Mouse (Mus musculus): Measurements from ENCODE around the gene Arhgap42.

Gene Arhgap42

DNA sequence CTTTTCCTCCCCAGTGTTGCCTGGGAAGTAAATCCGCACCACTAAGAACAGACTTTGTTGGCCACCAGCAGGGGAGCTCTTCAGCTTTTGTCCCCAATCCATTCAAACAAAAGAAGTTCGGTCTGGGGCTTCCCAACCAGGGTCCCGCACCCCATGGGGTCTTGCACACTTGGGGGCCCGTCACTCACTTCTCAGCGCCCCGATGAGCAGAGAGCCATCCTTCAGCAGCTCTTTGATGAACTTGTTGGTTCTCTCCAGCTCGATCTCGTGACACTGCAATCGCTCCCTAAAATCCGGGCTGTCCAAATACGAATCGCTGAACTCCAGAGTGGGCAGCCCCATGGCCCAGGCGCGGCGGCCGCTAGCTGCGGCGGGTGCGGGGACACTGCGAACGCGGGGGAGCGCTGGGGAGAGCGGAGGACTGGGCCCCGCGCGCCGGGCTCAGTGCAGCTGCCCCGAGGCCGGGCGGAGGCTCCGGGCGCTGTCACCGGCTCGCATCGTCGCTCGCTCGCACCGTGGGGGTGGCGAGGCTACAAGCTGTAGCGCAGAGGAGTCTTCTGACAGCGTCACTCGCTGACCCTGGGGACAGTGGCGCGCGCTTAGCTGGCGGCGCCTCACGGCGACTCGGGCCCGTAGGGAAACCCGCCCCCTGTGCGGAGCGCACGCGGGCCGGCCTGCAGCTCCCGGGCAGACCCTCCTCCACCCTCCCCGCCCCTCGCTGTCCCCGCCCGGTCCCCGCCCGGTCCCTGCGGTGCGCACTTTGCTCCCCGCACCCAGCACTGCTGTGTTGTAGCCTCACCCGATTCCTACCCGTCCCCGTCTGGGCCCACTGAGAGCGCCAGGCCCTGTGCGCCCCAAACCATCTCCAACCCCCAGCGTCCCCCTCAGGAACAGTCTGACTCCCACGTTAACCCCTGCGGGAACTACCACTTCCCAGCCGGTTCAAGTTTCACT, at the start of gene Arhgap42:
Gene Arhgap42 (minus strand): TSS at position 664 of the 954 bp plus-strand sequence.
- DNase-seq (ENCODE audit: low read depth, low spot score) = no peak

DNA sequence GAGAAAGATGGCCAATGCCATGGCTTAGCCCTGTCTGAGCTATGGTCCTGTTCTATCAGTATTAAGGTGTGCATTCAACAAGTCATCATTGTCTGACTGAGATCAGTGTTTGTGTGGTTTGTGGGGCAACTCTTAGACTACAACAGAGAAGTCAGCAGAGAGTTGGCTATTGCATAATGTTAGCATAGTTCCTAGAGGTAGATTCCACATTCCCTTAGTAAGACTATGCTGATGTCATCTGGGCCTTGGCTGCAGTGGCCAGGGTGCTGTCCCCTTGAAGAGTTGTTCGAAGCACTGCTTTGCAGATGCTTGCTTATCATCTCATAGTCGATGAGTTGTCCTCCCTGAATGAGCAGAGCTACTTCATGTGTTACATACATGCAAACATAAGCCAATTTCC, 49.2 kb upstream of the Arhgap42 start:
- no peak for DNase-seq (ENCODE audit: low read depth, low spot score)

- DNase-seq (ENCODE audit: low read depth, low spot score) = no peak
Observed at GRCm38 (mm10) chr9:9269305-9269704, 30.4 kb upstream of the Arhgap42 start.

- DNase-seq (ENCODE audit: low read depth, low spot score) = no peak
Observed at GRCm38 (mm10) chr9:9267606-9268601, 29.0 kb upstream of the Arhgap42 start.

- no peak for DNase-seq (ENCODE audit: low read depth, low spot score)
Observed at GRCm38 (mm10) chr9:9263543-9263942, 24.6 kb upstream of the Arhgap42 start.

DNA sequence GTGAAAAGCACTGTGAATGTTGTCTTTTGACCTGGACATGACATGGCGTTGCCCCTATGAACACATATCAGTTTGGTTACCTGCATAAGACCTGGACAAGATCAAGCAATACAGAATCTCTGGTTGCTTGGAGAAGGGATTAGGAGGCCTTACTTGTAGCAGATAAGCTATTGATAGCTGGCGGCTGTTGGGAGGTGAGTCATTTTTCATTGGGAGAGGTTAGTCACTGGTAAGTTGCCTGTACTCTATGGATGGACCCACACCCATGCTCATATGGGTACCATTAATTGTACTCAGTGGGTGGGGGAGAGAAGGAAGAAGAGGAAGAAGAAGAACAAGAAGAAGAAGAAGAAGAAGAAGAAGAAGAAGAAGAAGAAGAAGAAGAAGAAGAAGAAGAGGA, 23.6 kb upstream of the Arhgap42 start:
- DNase-seq (ENCODE audit: low read depth, low spot score) = no peak

GRCm38 (mm10) chr9:9254764-9255163, 15.9 kb upstream of the Arhgap42 start:
- peak; percentile 56 for DNase-seq (ENCODE audit: low read depth, low spot score)

DNA sequence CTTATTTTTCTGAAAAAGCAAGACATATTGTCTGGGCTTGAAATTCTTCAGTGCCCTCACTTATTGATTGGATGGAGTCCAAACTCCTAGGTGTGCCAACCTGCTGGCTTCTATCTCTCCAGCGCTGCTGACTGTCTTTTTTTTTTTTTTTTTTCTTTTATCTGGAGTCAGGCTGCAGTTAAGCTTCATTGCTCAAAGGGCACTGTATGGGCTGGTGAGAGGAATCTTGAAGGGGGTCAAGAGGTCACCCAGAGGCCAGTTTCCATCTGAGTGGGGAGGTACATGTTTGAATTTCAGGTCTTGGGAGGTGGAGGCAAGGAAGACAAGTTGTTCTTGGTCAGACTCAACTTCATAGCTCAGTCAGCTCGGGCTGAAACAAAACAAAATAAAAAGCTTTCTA, 9.6 kb upstream of the Arhgap42 start:
- no peak for DNase-seq (ENCODE audit: low read depth, low spot score)

DNA sequence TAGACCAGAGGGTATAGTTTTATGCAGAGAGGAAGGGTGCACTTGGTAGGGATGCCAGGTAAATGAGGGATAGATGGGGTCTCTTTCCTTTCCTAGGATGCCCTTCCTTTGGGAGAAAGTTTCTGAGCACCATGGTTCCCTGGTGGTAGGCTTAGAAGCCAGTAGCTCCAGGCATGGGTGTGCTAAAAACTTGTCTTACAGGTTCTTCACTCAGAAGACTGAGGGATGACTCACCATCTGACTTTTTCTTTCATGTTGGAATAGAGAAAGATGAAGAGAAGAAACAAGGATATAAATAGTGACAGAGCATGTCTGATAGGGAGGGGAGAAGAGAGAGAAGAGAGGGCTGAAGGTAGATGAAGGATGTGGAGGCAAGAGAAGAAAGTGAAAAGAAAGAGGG, 7.1 kb upstream of the Arhgap42 start:
- DNase-seq (ENCODE audit: low read depth, low spot score) = no peak

DNA sequence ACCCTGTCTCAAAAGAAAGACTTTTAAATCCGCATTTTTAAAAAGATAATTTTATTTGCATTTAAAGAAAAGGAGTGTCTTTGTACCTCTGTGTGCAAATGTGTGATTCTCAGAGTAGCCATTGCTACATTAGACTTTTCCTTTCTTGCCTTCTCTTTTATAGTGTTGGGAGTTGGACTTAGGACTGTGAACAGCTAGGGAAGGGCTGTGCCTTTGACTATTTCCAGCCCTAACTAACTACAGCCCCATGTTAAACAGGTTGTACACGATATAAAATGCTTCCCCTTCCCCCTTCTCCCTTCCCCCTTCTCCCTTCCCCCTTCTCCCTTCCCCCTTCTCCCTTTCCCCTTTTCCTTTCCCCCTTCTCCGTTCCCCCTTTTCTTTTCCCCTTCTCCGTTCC, 4.9 kb upstream of the Arhgap42 start:
- no peak for DNase-seq (ENCODE audit: low read depth, low spot score)

DNA sequence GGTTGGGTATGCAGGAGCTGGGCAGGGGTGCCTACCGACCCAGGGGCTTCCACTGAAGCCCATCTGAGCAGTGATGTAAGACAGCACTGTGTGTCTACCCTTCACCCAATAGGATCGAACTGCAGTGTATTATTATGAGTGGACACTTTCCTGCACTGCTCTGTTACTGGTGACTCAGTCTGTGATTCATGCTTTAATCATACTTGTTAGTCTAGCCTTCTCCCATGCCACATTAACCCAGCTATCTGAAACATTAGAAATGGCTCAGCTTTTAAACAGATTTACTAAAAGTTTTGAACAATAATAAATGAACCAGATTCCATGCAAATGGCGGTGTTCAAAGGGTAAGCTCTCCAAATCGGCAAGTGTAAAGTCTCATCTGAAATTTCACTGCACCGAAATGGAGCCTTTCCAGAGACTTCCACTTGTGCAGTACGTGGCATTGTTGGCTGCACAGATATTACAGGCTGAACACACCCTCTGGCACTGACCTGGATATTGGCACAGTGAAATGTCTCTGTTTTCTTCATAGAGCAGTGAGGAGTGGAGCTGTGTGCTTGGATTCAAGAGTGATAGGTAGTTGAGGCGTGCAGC, 2.4 kb upstream of the Arhgap42 start:
- no peak for DNase-seq (ENCODE audit: low read depth, low spot score)

DNA sequence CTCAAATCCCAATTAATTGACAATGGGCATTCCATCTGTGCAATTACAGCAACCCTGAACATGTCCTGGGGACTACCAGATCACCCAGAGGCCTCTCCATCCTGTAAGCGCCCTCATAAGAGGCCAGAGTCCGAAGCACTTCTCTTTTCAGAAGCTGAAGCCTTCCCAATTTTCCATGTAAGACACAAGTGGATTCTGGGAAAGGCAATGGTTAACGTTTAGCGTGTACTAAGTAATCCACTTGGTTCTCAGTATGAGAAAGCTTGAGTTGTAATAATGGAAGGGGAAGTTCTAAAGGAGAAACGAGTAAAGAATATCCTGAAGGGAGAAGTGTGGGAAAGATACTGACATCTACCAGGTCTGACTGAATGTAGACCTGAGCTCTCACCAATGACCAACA, 1.4 kb downstream of the Arhgap42 start:
- no peak for DNase-seq (ENCODE audit: low read depth, low spot score)

GRCm38 (mm10) chr9:9229662-9230061, 9.2 kb downstream of the Arhgap42 start:
- no peak for DNase-seq (ENCODE audit: low read depth, low spot score)

GRCm38 (mm10) chr9:9224837-9225236, 14.1 kb downstream of the Arhgap42 start:
- DNase-seq (ENCODE audit: low read depth, low spot score) = no peak

GRCm38 (mm10) chr9:9223384-9223783, 15.5 kb downstream of the Arhgap42 start:
- no peak for DNase-seq (ENCODE audit: low read depth, low spot score)

GRCm38 (mm10) chr9:9221950-9222486, 16.9 kb downstream of the Arhgap42 start:
- no peak for DNase-seq (ENCODE audit: low read depth, low spot score)

DNA sequence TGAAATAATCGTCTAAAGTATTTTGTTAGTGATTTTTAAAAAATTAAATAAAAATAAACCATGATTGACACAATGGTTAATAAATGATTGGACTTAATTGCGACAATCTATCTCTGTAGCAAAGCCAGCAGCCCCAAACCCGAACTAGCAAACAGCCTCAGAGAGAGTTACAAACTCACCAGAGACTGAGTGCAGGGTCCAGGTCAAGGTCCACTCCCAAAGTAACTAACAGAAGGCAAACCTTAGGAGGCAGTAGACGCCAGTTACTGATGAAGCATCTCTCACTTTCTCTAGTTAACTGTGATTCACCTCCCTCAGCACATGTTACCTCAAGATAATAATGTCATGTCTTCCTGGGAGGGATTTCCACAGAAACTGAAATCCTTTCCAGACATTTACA, 17.7 kb downstream of the Arhgap42 start:
- no peak for DNase-seq (ENCODE audit: low read depth, low spot score)

- DNase-seq (ENCODE audit: low read depth, low spot score) = no peak
Observed at GRCm38 (mm10) chr9:9218301-9218700, 20.6 kb downstream of the Arhgap42 start.

DNA sequence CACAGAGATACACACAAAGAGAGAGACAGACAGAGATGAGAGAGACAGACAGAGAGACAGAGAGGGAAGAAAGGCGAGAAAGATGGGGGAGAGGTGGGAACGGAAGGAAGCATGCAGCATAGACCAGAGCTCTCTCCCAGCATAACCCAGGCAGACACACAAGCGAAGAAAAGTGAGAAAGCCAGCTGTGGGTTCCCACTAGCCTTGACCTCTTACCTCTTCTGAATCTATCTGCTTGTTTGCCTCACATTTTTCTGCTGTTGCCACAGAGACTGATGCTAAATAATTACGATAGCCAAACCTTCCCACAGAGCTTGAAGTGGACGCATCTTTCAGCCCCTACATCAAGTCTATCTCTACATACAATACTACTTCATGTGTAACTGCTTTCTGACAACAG, 24.1 kb downstream of the Arhgap42 start:
- no peak for DNase-seq (ENCODE audit: low read depth, low spot score)

DNA sequence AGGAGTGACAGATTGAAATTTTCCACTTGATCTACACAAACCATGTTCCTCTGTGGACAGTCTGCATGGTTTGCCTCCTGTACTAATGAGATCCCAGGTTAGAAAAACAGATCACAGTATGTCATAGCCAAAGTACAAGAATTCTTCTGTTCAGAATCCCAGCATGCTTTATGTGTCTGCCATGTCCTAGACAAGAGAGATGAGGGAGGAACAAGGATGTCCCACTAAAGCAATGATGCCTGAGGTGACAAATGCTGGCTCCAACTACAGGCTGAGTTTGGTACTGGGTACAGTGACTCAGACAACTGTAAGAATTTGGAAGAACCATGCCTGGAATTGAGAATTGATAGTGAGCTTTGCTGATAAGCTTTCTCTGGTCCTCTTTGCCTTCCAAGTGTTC, 24.6 kb downstream of the Arhgap42 start:
- no peak for DNase-seq (ENCODE audit: low read depth, low spot score)

DNA sequence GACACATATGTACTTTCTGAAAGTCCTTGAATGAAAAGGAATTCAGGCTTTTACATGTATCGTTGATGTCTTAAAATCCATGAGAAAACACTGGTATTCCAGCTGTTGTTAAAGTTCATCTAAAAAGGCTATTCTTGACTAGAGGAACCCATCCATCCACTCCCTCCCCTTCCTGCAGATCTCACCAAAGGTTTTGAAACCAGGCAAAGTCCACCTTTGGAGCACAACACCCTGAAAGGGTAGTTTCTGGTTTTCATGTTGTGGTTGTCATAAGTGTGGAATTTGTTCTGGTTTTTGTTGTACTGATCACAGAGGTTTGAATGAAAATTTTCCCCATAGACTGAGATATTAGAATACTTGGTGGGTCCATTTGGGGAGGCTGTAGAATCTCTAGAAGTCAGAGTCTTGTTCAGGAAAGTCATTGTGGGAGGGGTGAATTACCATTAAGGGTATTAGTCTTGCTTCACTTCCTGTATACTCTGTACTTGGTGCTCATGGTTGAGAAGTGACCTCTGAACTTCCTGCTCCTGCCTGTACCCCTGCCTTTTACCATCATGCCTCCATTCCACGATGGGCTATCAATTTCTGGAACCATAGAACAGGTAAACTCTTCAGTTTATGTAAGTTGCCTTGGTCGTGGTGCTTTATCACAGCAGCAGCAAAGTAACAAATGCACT, 27.4 kb downstream of the Arhgap42 start:
- DNase-seq (ENCODE audit: low read depth, low spot score) = no peak
